Mouse (Mus musculus): Measurements from ENCODE around the gene Gm10490.

DNA sequence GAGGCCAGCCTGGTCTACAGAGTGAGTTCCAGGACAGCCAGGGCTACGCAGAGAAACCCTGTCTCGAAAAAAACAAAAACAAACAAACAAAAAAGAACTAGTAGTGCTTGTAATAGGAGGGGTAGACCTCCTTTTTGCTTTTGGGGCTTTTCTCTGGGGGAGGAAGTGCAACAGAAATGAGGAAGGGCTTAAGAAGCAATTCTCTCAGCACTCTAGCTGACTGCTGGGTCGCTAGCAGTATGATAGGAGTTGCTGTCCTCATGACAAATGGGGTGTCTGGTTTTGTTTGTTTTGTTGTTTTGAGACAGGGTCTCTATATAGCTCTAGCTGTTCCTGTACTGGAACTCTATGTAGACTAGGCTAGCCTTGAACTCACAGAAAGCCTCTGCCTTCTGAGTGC, 44.8 kb upstream of the Gm10490 start:
- TF ChIP-seq CTCF (conservative IDR thresholded peaks at IDR 0.05; ENCODE audit: insufficient read depth, insufficient read length, low read depth, low read length) (no peak), POLR2A (IDR thresholded peaks at IDR 0.05; ENCODE audit: low read depth, low read length) (no peak)
